Mouse (Mus musculus) embryo, embryonic 11.5 days (tissue): ENCODE measurements at regions not wholly inside any gene's neighbourhood (a gene's known extent, or its start where the extent isn't known, plus 50 kb on each side); places are given as distances from the start of the nearest gene placed in this dataset.
A peak's percentile ranks its signal among the peaks of the same experiment; 100 is the strongest.

Experiments
- DNase-seq: peaks from one replicate; pipeline ENCODE4 v3.0.0-alpha.2; 2012; ENCODE audit warnings: low read depth, low spot score

DNA sequence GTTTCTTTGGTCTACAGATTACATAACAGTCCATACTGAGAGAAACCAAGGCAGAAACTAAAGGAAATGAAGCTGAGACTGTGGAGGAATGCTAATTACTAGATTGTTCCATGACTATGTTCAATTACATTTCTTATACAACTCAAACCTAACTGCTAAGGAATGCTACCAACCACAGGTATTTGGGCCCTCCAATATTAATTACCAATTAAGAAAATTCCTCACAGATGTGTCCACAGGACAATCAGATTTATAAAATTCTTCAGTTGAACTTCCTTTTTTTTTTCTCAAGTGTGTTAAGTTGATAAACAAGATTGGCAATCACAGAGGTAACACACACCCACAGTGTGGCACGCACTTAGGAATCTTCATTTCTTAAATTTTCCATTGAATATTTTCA is 196.8 kb upstream of the A730009L09Rik start:
- DNase-seq = no peak

DNA sequence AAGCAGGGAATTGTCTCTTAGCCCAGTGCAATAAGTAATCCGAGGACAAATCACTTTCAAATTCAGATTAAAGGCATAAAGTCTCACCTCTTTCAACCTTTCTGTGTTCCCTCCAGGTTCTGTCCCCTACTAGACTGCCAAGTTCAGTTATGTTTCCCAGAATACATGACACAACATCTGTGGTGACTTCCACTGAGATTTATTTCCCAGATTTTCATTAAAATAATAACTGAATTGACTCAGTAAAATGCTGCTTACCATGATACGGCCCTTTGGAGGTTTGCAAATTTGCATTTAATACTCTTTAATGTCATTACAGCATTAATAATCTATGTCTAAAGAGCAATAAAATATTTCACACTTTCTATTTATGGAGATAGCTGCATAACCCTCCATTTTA is 193.4 kb upstream of the A730009L09Rik start:
- no peak for DNase-seq

DNA sequence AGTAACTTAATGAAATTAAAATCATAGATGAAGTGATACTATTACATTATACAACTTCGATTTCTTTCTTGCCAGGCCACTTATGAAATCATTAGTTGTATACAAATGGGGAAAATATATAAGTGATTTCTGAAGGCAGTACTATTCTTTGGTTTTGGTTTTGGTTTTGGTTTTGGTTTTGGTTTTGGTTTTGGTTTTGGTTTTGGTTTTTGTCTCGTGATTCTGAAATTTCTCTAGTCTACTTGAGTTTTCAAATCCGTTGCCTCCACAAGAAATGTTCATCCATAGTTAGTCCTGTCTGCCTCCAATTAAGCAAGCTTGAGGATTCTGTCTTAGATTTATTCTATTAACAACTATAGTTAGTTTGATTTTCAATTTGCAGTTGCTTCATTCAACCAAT is 184.6 kb upstream of the A730009L09Rik start:
- DNase-seq = no peak

DNA sequence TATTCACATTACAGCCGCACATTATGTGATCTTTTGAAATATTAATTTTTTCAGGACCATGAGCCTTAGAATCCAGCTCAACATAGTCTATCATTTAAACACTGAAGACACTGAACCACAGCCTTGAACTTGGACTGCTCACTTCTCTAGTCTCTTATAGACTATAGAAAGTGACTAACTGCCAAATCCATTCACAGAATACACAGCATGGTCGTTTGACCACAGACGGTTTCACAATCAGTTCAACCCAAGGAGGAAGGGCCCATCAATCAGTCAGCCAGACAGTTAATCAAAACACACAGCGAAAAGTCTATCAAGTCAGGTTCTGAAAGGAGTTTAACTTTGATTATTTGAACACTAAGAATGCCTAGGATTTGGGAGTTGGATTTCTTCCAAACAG is 168.8 kb upstream of the A730009L09Rik start:
- DNase-seq = no peak

DNA sequence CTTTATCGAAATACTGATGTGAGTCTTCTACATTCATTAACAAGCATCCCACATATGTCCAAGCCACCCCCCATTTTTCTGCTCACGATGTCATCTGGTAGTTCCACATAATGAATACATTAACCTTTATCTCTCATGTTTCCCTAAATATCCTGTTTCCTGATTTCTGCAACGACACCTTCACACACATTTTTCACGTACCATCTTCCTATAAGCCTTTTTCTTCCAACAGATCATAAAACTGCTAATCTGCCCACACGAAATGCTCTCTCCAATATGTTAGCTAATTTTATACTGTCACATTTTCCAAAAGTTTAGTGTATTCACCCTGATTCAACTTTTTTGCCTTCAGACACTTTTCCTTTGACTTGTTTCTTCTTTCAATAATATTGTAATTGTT is 159.8 kb upstream of the A730009L09Rik start:
- DNase-seq = no peak

DNA sequence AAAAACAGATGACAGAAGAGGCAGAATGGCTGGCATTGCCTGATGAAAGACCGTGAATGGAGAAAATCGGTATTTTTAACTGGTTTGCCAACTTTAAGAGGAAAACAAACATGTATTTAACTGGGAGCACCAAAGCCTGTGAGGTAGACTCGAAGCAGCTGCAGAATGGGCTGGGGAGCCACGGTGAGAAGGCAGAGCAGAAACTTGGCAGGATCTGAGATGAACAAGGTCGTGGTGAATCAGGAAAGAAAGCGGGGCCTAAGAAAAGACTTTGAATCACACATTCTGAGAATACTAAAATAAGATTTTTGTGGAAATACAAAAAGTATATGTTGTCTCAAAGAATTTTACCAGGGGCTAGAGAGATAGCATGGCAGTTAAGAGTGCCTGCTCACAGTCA is 149.0 kb upstream of the A730009L09Rik start:
- no peak for DNase-seq

DNA sequence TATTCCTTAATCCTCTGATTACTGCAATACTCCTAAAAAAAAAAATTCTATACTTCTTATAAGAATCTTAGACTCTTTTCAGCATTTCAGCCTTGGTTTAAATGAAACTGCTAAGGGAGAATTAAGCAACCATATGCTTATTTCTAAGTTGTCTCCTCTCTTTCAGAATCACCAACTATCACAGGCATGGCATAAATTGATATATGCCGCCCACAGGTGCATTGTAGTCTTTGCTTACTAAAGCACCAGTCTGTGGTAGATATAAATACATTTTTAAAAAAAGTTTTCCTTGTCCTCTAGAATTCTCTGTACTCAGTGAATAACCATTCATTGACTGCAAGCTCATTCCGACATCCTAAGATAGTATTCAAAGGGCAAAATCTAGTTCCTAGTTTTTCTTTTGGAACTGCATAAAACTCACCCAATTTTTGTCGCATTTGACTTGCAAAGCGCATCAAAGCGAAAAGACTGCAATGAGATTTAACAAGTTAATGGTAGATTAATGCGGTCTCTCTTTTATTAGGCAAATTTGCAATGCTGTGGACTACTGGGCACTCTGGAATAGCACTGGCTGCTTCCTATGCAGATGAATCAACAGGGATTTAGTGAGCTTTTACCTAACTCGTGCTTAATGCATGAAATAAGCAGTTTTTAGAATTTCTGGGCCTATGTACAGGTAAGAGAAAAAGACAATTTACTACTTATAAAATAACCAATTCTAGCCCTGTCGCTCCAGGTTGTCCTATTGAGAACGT is 145.8 kb upstream of the A730009L09Rik start:
- no peak for DNase-seq

DNA sequence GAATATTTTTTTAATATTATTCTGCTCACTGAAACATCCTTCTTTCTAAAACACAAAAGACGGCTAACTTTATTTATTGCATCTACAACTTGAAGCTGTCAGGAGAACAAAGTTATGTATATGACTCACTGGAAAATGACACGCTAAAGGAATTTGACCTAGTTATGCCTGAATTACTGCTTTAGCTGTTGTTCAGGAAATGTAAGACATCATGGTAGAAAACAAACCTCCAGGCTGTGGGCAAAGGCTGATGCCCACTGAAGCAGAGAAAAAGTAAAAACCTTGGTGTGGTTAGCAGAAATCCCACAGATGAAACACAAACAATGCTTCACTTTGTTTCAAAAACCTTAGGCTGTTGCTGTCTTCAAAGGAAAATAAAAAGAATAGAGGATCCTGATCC is 136.5 kb upstream of the A730009L09Rik start:
- no peak for DNase-seq

DNA sequence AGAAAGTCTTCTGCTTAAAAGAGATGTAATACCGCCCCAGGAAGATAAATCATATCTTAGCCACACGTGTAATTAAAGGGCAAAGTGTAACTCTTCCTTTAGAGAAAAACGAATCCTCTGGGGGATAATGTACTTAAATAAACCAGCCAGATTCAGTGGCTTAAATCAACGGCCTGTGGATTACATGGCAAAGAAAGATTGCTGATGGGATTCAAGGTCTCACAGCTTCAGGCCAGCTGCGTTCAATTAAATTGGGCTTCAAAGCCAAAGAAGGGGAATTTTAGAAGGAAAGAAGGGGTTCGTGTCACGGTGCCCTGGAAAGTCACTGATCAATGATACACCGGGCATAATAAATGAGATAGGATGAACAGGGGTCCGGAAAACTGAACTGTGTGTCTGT is 123.2 kb upstream of the A730009L09Rik start:
- DNase-seq = peak; percentile 11

DNA sequence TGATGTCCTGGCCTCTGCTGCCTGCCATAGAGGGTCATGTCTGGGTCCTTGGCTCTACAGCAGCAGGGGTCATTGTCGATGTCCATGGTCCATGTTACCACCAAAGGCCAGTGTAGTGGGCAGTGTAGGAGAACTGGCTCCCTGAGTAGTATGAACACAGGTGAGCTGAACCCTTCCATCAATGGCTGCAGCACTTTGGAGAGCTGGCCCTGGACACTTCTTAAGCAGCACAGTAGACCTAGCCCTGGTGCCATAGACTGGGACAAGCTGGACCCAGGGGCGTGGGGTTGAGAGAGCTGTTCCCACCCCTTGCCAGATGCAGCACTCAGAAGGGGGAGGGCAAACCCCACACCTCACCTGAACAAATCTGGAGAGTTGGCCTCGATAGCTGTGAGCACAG is 120.0 kb upstream of the A730009L09Rik start:
- no peak for DNase-seq

DNA sequence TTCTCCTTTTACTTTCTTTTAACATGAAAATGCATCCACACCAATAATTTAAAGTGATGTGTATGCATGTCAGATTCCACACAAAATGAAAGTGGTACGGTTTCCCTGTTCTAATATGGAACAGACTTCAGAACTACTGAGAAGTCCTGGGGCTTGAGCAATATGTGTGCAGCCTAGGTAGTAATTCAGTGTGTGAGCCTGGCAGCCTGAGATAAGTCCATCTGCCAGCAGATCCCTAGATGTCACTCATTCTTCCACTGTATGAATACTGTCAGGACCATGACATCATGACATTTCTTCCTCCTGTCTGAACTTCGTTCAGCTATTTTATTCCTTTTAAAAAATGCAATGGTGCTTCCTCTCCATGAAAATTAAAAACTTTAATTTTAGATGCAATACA is 93.3 kb upstream of the A730009L09Rik start:
- DNase-seq = no peak

DNA sequence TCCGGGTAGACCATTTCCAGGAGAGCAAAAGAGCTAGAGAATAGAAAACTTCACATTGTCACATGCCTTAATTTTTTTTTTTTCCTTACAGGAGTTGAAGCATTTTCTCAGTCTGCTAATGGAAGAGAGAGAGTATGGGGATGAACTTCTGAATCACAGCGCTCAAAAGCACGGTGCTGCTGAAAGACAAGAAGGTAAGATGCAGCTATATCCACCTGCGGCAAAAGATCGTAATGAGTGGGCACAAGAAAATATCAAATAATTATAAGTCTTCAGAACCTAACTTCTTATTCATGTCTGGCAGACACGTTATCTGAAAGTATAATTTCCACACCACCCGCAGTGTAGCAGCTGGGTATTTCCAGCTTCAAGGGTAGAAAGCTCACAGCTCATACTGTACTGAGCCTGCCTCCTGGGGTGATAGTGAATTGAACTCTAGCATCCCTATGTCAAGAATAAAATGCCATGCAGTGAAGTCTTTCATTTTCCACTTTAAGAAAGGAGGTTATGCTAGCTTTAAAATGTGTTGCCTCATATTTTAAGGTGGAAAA is 87.9 kb upstream of the A730009L09Rik start:
- no peak for DNase-seq

DNA sequence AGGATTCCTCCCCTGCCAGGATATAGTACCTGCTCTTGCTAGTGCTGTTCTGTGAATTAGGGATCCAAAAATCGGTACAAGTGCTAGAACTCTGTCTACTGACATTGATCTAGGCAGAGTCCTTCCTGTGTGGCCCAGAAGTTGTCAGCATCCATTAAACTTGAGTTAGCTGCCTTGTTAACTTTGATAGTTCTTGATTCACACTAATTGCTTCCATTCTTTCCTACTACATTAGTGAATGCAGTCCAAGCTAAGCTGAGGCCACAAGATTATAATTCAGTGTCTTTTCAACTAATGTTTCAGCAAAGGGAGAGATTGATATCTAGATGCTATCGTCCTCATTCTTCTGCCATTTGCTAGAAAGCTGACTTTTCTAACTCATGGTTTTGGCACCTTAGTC is 58.3 kb upstream of the A730009L09Rik start:
- no peak for DNase-seq

DNA sequence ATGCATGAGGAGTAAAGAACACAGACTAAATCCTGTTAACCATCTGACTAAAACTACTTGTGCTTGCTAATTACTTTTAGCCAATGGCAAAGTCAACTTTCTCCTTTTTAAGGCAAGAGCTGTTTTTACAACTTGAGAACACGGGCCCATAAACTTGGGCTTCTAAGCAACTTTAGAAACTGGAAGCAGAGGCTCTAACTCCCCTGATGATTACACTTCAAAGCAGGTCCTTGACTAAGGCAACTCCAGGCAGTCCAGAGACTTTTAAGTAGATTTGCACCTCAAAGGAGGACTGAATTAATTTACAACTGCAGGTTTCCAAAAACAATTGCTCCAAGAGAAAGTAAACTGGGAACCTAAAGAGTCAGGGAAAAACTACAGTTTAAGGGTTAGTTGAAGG is 52.8 kb upstream of the A730009L09Rik start:
- DNase-seq = no peak
